Mouse (Mus musculus): Measurements from ENCODE around the gene Arhgap27.

DNA sequence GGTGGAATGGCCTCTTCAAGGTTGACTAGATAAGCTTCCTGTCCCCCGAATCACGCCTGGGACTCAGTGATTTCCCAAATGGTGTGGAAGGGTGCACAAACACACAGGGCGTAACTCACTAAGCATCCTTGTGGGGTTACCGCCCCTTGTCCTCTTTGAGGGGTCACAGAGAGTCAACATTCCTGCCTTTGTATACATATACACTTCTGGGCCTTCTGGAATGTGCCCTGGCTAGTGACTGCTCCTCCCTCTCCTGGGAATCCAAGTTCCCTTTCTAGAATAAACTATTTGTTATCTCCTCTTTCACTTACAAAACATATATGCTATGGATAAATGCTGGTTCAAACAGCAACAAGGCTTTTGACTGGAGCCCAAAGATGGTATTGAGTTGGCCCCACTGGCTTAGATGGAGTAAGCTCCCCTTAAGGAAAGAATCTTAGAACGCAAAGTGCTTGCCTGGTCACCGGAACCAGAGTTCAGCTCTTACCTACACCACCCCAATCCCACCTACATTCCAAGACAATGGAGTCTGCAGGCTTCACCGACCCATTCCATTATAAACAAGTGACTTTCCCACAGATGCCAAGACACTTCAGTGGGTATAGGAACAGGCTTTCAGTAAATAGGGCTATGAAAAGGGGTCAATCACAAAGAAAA is 24.5 kb upstream of the Arhgap27 start:
- TF ChIP-seq GATA1 (IDR thresholded peaks at IDR 0.05; ENCODE audit: low read length) (no peak), TAL1 (IDR thresholded peaks at IDR 0.05; ENCODE audit: low read length) (no peak)

All from erythroblast, embryonic 14.5 days (primary cell).